Mouse (Mus musculus): ENCODE measurements around the gene Kcns1.

- no peak for TF ChIP-seq HCFC1 (IDR thresholded peaks at IDR 0.05; ENCODE audit: borderline replicate concordance, insufficient read depth, low read length)
- TF ChIP-seq MAFK (IDR thresholded peaks at IDR 0.05; ENCODE audit: insufficient read depth, low read depth, low read length) = no peak
- no peak for TF ChIP-seq ZNF384 (IDR thresholded peaks at IDR 0.05; ENCODE audit: low read depth, low read length)
Measured at GRCm38 (mm10) chr2:164210892-164211291, 40.0 kb upstream of the Kcns1 start.

Measured in ES-E14 (cell line).